Mouse (Mus musculus) olfactory bulb, adult 2 months (tissue): Measurements from ENCODE around the gene C5ar1.

Source experiments
- CTCF ChIP-seq: fragments of 200-500 bp; IDR thresholded peaks from 2 replicates; pipeline ENCODE4 v1.5.1; 2012; ENCODE audit warnings: low read depth, mild to moderate bottlenecking, low read length, moderate library complexity; ENCODE audit not compliant: insufficient read depth
- POLR2A ChIP-seq: fragments of 200-500 bp; IDR thresholded peaks from 2 replicates; pipeline ENCODE4 v1.6.1; 2012; ENCODE audit warnings: mild to moderate bottlenecking, low read depth, low read length, moderate library complexity; ENCODE audit not compliant: insufficient read depth

- TF ChIP-seq CTCF (no peak), POLR2A (no peak)
Observed at GRCm38 (mm10) chr7:16241787-16242186, 17.6 kb downstream of the C5ar1 start.
